Mouse (Mus musculus) right cerebral cortex, postnatal 10 days (tissue): Measurements from ENCODE around the gene Gm20388.
A peak's percentile ranks its signal among the peaks of the same experiment; 100 is the strongest.
"Not testable (repeated sequence)": the region's sequence is repeated elsewhere in the genome, so short reads cannot be mapped to it uniquely, and the experiment has no call there.

Source experiments
- DNase-seq, 2 experiments: peaks; one replicate each; pipeline ENCODE4 v3.0.0; 2021; ENCODE audit warnings: low spot score in 2 of 2

Gene Gm20388

DNA sequence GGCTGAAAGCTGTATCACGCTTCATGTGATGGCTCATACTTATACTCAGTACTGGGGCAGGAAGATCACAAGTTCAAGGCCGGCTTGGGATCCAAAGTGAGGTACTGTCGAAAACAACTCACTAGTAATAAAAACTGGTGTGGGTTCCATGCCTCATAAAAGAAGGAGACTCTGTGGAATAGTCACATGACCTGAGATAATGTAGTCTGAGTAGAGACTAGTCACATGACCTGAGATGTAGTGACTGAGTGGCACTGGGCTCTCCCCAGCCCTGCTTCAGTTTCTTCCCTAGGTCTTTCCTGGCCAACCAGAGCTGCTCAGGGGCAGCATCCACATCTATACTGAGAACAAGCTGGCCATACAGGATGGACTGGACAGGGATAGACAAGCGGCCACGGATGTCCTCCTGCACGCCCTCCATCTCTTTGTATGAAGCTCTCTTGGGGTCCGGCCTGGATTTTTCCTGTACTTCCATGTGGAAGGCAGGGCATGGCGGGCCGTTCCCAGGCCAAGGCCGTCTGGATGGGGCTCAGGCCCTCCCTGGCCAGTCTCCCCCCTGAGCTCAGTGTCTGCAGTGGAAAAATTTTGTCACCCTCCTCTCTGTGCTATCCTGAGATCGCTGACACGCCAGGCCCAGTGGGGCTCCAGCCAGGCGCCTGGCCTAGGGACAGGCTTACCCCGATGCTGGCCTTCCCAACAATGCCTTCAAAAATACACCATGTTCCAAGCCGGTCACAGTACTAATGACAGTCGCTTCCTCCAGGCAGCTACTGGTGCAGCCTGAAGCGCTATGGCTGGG lies 2713.4 kb downstream of the Gm20388 start:
- DNase-seq: no peak

DNA sequence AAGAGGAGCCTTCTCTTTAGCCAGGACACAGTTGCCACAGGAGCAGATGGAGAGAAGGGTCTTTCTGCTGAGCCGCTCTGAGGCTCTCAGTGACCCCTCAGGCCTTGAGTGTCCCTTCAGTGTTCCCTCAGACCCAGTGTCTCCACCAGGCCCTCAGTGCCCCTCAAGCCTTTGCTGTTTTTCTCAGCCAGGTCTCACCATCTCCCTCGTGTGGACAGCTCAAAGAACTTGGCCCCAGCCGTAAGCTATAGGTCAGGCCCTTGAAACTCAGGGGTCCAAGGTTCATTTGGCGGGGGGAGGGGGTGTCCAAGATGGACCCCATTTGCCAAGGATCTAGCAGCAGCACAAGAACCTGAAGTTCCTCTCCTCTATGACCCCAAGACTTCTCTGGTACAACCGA lies 2714.0 kb downstream of the Gm20388 start:
- DNase-seq: no peak

DNA sequence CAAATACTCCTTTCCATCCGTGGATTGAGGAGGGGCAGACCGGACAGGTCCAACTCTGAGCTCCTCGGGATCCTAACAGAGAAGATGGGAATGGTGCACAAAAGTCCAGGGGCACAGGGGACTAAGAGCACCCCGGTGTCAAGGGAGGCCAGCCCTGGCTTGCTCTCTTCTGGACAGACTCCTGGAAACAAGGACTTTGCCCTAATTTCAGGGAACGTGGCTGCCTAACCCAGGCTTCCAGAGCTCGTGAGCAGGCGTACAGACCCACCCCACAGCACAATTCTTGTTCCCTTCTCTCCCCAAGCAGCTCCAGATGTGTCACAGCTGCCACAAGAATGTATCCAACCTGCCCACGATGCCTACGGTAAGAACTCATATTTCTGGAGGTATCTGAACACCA lies 2715.2 kb downstream of the Gm20388 start:
- no peak for DNase-seq

DNA sequence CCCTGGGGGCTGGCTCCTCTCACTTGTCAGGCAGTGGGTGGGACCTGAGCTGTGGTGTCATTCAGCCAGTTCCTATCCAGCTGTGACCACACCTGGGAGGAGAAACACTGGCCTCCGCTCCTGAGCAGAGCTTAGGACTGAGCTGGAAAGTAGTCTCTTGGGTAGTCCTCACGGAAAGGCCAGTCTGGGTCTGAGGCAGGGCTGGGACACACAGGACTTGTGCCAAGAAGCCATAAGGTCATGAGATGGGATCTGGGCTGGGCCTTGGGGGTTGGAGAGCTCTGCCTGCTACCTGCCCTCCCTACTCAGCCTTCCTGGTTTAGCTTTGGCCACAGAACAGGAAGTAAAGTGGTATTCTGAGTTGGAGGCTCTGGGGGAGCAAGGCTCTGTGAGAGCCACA lies 2716.3 kb downstream of the Gm20388 start:
- no peak for DNase-seq

DNA sequence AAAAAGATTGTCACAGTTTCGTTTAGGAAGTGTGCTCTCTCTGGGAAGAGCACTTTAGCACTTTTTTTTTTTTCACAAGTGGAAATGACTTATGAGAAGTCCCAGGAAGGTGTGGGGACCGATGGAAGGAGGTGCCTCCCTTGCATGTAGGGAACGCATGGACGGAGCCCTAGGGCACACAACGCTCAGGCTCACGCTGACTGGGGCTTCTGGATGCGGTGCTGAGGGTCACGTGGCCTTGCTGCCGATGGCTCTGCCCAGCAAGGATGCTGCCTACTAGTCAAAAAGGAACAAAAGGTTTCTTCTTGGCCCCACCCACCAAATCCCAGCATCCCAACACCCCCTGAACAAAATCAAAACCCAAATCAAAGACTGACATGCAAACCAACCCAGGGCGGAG lies 2718.7 kb downstream of the Gm20388 start:
- DNase-seq: no peak

DNA sequence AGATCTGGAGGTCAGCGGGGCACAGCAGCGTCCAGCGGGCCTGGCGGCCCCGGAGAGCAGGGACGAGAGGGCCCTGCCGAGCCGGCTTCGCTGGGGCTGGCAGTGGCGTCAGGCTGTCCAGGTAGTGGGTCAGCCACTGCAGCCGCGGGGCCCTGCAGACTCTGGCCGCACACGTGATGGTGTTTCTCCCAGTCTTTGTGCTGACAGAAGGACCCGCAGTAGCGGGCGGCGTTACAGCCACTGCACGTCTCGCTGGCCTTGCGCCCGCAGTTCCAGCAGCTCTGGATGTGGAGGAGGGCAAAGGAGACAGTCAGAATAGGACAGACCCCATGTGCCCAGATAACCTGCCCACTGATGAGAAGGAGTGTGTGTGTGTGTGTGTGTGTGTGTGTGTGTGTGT lies 2720.1 kb downstream of the Gm20388 start:
- no peak for DNase-seq

DNA sequence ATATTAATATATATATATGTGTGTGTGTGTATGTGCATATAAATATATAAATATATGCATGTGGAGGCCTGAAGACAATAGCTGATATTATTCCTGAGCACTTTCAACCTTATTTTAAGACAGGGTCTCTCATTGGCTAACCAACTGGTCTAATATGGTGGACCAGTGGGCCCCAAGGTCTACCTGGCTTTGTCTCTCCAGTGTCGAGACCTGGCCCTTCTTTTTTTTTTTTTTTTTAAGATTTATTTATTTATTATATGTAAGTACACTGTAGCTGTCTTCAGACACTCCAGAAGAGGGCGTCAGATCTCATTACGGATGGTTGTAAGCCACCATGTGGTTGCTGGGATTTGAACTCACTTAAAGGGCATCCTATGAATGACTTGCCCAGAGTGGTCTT lies 2721.5 kb downstream of the Gm20388 start:
- DNase-seq: not testable (repeated sequence)

DNA sequence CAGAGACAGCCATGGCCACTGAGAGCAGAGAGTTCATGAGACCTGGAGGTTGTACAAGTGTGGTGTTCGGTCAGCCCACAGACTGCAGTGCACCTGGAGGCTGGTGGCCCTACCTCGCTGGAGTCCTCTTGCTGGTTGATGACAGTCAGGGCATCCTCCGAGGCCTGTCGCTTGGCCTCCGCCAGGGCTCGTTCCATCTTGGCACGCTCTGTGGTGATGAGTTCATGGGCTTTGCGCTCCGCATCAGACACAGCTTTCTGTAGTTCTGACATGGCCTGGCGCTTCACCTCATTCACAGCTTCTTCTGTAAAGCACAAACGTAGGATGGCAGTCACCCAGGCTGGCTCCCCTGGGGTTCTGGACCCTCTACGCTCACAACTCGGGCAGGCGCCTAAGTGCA lies 2722.6 kb downstream of the Gm20388 start:
- no peak for DNase-seq

DNA sequence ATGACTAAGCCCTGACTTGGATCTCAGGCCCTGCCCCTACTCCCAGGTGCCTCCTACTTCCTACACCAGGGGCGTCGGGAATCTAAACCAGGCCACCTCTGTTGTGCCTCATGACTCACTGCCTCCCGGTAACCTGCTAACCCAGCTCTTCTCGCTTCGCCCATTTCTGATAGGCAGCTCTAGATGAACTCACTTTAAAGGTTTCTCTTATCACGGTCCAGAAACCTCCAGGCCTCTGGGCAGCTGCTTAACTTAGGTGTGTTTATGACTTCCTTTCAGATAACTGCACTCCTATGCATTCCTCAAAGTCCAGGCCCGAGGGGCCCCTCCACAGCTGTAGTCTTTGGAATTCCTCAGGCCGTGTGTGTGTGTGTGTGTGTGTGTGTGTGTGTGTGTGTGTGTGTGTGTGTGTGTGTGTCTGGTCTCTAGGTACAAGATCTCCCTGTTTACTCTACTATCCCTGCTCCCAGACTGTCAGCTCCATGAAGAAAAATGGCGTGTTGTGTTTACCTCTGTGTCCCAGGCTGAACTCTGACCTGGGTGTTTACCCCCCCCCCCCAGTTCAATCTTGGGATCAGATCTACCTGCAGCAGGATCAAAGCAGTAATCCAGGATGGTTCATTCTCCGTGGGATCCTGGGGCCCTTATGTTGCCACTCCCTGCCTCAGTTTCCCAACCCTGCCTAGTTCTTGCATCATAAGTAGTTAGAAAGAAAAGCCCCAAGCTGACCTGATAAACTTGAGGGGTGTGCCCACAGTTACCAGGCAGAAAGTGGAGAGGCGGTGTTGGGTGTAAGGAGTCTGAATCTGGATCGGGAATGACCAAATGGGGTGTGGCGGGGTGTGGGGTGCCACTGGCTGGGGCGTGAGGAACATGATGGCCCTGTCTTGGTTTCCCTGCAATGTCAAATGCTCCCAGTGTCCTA lies 2725.5 kb downstream of the Gm20388 start:
- DNase-seq: no peak

DNA sequence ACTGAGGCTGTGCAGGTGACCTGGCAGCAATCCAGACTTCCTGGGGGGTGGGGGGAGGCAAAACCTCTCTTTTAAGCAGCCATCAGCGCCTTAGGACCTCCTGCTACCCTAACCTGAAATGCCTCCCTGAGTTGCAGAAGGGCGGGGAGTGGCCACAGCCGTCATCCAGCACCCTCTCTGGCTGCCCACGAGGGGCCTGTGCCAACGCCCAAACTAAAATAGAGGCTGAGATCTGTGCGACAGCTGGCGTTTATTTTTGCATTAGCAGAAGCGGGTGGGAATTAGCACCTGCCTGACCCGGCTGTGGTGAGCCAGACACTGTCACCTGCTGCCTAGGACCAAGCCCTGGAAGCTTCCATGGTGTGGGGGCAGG lies 2726.1 kb downstream of the Gm20388 start:
- peak; percentile 63 to 80 for DNase-seq

DNA sequence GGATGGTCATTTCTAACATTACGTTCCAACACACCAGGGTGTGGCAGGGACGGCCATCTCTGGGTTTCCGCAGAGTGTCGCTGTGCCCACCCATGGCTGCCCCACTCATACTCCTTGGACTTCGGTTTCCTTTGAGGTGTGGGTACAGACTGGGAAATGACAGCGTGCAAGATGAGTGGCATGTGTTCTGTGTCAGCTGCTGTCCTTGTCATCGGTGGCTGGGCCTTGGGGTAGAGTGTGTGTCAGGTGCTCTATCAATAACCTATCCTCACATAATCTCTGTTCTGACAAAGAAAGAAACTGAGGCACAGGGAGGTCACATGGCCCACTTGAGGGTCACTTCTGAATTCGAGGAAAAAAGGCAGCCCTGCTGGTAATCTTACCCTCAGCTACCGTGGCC lies 2726.6 kb downstream of the Gm20388 start:
- no peak for DNase-seq

DNA sequence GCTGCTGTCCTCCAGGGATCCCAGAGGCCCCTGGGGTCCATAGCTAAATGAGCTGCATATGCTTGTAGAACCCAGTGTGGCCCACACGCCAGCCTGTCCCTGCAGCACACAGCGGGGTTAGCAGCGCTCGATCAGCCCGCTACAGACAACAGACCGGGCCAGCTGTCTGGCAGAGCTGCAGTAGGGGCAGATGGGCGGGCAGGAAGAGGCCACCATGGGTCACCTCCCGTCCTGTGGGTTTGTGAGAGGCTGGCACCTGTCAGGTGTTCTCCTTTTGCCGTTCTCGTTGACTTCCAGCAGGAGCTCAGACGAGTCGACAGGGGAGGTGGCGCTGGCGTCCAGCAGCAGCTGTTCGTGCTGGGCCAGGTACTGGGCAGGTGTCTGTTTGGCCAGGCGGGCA lies 2728.0 kb downstream of the Gm20388 start:
- DNase-seq: no peak

DNA sequence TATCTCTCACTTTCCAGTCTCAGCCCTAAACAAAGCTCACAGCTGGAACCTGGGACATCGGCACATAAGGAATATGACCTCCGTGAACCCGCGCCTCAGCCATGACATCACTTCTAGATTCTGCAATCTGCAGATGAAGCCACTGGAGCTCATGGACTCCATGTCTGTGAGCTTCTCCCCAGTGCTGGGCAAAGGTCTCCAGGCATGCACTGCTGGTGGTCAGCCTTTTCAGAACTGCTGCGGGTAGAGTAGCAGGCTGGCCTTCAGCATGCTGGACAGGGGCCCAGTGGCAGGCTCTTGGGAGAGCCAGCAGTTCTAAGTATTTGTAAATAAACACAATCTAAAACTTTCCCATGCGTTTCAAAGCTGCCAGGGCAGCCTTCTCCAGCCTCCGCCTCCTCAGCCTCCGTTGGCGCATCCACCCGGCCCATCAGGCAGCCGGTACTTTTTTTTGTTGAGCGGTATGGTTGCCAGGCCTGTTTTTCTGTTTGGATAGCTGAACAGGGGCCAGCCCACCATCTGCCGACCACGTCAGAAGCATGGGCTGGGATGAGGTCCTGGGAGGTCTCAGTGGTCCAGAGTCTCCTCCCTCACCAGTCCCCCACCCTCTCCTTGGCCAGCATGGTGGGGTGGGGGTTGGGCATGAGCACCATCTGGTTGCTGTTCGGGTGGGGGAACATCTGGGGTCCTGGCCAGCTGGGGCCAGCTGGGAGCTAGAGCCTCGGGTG lies 2729.0 kb downstream of the Gm20388 start:
- peak; percentile 58 to 61 for DNase-seq

DNA sequence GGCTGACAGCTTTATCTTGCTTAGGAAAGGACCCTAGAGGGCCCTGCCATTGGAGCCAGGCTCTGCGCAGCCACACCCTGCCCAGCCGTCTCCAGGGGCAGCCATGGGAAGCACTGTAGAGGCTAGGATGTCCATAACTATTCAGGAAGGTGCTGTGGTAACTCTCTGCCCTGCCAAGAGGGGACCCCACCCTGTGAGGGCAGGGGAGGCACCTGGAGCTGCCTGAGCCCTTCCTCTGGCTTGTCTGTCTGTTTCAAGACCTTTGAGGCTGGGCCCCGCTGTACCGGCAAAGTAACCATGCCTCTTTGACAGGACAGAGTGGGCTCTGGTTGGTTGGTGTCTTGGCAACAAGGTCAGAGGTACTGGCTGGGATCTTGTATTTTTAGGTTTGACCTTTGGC lies 2730.2 kb downstream of the Gm20388 start:
- DNase-seq: no peak

DNA sequence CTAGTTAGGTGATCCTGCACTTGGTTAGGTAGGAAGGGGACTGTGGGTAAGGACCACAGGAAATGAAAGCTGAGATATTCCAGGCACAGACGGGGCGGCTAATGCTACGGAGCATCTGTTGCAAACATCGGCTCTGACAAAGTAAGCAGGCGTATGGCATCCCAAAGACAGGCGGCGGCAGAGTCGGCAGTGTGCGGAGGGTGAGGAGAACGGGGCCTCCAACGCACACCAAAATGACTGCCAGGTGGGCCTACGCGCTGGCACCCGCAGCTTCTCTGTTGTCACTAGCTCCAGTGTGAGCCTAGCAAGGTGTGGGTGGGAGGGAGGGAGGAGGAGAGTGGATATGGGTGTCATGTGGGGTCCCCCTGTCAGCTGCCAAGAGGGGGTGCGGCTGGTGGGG lies 2730.8 kb downstream of the Gm20388 start:
- DNase-seq: peak; percentile 84 to 88

DNA sequence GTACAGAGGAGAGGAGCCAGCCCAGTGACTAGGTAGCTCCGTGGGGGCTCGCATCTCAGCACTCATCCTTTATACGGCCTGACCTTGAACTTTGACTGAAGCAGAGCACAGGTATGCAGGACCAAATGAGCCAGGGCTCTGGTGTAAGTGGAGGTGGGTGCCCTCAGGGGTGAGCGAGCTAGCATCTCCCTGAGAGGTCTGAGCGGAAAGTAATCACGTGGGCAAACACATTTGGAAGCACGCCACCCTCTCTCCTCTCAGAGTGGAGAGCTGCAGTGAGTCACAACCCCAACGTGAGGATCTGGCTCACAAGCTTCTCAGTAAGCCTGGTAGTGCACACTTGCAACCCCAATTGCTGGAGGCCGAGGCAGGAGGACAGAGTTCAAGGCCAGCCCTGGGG lies 2731.4 kb downstream of the Gm20388 start:
- DNase-seq: peak in 1 of 2 experiments; percentile 63

DNA sequence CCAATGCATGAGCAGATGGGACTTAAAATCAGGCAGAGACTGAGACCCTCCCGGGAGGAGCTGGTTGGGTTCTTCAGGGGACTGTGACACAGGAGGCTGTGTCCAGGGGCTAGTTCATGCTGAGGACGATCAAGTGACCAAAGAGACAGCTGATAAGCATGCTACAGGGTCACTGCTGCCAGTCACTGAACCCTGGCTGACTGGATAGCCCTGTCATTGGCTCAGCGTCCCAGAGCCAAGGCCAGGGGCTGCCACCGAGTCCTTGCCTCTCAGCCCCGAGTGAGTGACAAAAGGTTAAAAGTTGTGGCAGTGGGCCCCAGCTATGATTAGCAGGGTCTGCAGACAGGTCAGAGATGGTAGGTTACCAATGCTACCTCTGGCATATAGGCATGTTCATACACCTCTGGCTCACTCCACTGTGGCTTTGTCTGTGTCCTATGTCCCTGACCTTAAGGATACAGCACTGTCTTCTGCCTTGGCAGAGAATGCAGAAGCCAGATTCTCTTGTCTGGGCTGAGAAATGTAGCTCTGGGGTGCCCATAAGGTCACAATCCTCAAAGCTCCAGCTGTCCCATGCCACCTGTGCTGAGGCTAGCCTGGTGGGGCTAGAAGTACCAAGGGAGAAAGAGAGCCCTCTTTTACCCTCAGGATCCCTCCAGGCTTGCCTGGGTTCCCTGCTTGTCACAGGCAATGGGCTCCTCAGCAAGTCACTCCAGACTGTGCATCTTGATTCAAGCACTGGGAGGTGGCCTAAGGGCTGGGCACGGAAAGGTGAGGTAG lies 2733.7 kb downstream of the Gm20388 start:
- DNase-seq: no peak

DNA sequence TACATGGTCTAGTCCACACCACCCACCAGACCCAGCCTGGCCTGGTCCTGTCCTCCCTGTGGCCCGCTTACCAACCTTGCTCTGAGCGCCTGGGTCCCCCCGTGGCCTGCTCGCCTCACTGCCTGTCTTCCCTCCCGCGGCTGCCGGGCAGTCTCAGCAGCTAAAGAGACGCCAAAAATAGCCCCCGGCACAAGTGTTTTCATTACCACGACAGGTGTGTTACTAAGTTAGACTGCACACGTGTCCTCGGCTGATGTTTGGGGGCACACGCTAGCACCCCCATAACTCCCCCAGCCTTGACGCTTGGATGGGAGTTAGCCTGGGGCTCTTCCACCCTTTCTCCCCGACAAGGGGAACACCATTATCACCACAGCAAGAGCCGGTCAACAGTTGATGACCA lies 2735.7 kb downstream of the Gm20388 start:
- no peak for DNase-seq

DNA sequence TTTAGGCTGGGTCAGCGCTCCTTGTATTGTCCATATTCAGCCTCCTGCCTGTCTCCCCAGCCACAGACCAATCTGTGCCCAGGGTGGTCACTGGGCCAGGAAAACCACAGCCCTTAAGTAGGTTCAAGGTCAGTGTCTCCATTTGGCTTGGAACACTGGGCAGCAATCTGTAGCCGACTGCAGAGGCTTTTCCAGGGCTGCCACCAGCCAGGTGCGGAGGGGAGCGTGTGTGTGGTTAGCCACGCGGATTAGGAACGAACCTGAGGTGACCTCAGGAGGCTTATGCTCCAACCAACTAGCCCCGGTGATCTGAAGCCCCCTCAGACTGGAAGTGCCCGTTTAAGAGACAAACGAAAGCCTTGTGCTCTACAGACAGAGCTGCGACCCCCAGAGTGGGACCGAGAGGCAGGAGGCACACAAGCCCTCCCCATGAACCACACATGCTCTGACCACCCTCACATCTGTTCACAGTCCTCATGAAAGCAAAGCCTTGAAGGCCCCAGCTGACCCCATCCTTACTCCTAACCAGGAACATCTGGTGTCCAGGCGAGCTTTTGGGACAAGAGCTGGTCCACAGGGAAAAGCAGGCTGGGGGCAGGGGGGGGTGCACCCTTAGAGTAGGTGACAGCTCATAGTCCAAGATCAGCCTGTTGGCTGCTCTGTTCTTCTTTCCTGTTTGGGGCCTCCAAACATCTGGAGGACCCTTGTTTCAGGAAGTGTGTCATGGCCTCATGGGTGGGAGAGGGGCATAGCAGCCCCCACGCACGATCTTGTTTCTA lies 2737.7 kb downstream of the Gm20388 start:
- no peak for DNase-seq

DNA sequence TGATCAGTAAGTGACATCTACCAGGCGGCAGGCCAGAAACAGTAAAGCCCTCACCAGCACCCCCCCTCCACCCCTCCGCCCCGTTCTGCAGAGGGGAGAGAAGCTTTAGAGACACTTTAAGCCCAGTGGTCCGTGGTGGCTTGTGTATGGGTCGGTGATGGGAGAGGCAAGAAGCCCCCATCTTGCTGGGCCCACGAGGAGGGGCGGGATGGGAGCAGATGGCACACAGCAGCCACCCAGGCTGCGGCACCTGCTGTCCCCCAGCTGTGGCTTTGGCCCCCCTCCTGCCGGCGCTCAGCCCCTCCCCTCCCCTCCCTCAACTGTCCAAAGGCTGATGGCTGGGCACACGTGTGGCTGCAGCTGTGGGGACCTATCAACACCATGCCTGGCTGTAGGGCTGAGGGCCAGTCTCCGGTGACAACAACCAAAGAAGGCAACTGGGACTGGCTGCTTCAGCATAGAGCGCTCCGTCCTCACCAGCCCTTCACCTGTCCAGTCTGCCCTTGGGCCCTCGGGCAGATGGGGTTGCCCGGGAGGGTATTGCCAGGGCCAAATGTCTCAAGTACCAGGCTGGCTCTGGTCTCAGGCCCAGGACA lies 2740.8 kb downstream of the Gm20388 start:
- no peak for DNase-seq
